Mouse (Mus musculus) embryonic facial prominence, embryonic 13.5 days (tissue): ENCODE measurements around the gene Mab21l1. TPM values are rescaled to one million over a fixed set of nuclear protein-coding genes. Genes with fewer than 3 reads are reported as not detected.

Experiments used
- ATAC-seq: fragments of 200-750 bp; cut with Nextera tagmentation; 2 replicates; pipeline ENCODE4 v1.8.0; 2017; ENCODE audit warnings: low read depth; ENCODE audit not compliant: insufficient number of reproducible peaks, insufficient read depth, low FRiP score, low TSS enrichment
- H3K27ac ChIP-seq: fragments of 300-500 bp; sonication (generic); 2 replicates; pipeline ENCODE4 v1.5.1; 2015; ENCODE audit warnings: moderate library complexity, mild to moderate bottlenecking, inconsistent platforms
- H3K27me3 ChIP-seq: fragments of 300-500 bp; sonication (generic); 2 replicates; pipeline ENCODE4 v1.6.1; 2015; ENCODE audit warnings: mild to moderate bottlenecking, inconsistent platforms
- H3K36me3 ChIP-seq: fragments of 300-500 bp; sonication (generic); 2 replicates; pipeline ENCODE4 v1.6.1; 2015; ENCODE audit warnings: mild to moderate bottlenecking, inconsistent platforms
- H3K4me1 ChIP-seq: fragments of 300-500 bp; sonication (generic); 2 replicates; pipeline ENCODE4 v1.6.1; 2015; ENCODE audit warnings: inconsistent platforms
- H3K4me2 ChIP-seq: fragments of 300-500 bp; sonication (generic); 2 replicates; pipeline ENCODE4 v1.6.1; 2015; ENCODE audit warnings: moderate library complexity, mild to moderate bottlenecking, inconsistent platforms
- H3K4me3 ChIP-seq: fragments of 300-500 bp; sonication (generic); 2 replicates; pipeline ENCODE4 v1.5.1; 2015; ENCODE audit warnings: mild to moderate bottlenecking, inconsistent platforms
- H3K9ac ChIP-seq: fragments of 300-500 bp; sonication (generic); 2 replicates; pipeline ENCODE4 v1.6.1; 2015; ENCODE audit warnings: mild to moderate bottlenecking, inconsistent platforms
- H3K9me3 ChIP-seq: fragments of 300-500 bp; sonication (generic); 2 replicates; pipeline ENCODE4 v1.6.1; 2016; ENCODE audit warnings: inconsistent platforms
- WGBS: fragments of 180-500 bp; shearing (Covaris S2); methylation state at CpG from one replicate; pipeline ENCODE4 v1.1.7; 2015; ENCODE audit warnings: mixed read lengths; 5-methylcytosine and 5-hydroxymethylcytosine counted together
- polyA plus RNA-seq: library from polyadenylated mRNA; unstranded; fragments of >200 nt; fragmentation: Nextera tagmentation; extraction: Ambion mirVana; gene quantifications from 2 replicates; pipeline ENCODE4 v1.2.1, GENCODE M21; 2015

Mab21l1 gene
- polyA plus RNA-seq, 1 experiment from 2014 or later = 54.5 TPM

DNA sequence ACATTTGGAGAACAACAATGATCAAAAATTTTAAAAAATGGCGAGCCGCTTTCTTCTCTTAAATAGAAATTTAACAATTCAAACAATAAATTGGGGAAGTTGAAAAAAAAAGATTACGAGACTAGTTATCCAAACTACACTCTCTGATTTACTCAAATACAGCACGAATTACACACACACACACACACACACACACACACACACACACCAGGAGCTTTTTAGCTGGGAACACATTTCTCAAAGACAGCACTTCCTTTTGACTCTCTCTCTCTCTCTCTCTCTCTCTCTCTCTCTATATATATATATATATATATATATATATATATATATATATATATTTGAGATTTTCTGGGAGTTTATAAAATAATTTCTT, 5.9 kb downstream of the Mab21l1 start:
- peak overlapping the region; percentile 53 for H3K4me3 ChIP-seq
- H3K9me3 ChIP-seq = no peaks in the 10 kb centered on the region
- H3K4me2 ChIP-seq = peak overlapping the region; percentile 76
- H3K9ac ChIP-seq = peak overlapping the region; percentile 91
- no peak for ATAC-seq
- H3K27ac ChIP-seq = peak overlapping the region; percentile 97
- peaks cover 25% of the 10 kb centered on the region for H3K27me3 ChIP-seq
- H3K4me1 ChIP-seq = peaks cover 19% of the 10 kb centered on the region
- 6% methylated on average over 4 of the region's 4 CpGs for WGBS
- H3K36me3 ChIP-seq = no peaks in the 10 kb centered on the region

GRCm38 (mm10) chr3:55788621-55789201, 6.4 kb downstream of the Mab21l1 start:
- H3K27ac ChIP-seq = peak overlapping the region; percentile 64; the same call in 1 of the 2 replicates
- 12% methylated on average over 5 of the region's 5 CpGs for WGBS

DNA sequence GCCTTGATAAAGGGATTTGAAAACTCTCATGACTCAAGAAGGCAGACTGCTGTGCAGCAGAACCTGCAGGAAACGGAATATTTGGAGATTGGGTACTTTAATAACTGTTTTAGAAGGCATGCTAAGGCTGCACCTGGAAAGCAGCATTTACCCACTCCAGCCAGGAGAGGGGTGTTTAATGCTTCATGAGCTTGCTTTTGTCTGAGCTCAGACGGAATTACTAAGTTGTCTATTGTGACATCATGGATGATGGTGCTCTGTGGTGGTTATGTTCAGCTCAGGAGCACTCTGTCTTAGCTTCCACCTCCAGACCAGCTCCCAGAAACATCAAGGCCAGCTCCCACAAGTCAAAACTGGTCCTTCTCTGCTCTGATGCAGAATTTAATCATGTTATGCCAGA, 7.5 kb downstream of the Mab21l1 start:
- H3K4me1 ChIP-seq = peaks cover 14% of the 10 kb centered on the region
- H3K27me3 ChIP-seq = peaks cover 21% of the 10 kb centered on the region
- no peak overlapping the region for H3K4me2 ChIP-seq
- ATAC-seq = no peak
- H3K9ac ChIP-seq = no peak overlapping the region
- H3K4me3 ChIP-seq = no peak overlapping the region
- H3K36me3 ChIP-seq = no peaks in the 10 kb centered on the region
- no peaks in the 10 kb centered on the region for H3K9me3 ChIP-seq
- 35% methylated on average over 2 of the region's 2 CpGs for WGBS
- H3K27ac ChIP-seq = peak overlapping the region; percentile 64; the same call in 1 of the 2 replicates

More at GRCm38 (mm10) chr3:55788621-55789201, 6.4 kb downstream of the Mab21l1 start:
- Histone ChIP-seq H3K9ac (no peak overlapping the region), H3K4me3 (no peak overlapping the region; the same call in 1 of the 2 replicates), H3K36me3 (no peaks in the 10 kb centered on the region), H3K27me3 (peaks cover 21% of the 10 kb centered on the region), H3K9me3 (no peaks in the 10 kb centered on the region), H3K4me2 (0 out of 2 replicates have a peak overlapping the region, but pooled peaks have one; percentile 26), H3K4me1 (peaks cover 14% of the 10 kb centered on the region)
- 0 out of 2 replicates have a peak, but pooled peaks have one; percentile 58 for ATAC-seq

DNA sequence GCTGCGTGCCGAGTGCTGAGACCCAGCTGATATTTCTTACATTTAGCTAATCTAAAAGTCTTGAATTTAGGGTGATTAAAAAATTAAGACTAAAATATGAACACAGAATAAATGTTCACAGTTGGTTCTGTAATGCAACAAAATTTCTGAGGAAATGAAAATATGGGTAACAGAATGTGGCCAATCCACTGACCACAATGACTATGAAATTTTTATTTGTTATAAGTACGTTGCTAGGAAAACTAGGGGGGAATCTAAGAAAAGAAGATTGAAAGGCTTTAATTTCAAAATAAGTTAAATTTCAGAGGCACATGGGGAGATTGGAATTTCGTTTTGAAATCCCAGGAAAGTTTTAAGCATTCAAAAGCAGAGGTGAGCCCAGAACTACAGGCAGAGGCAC, 8.3 kb downstream of the Mab21l1 start:
- ATAC-seq = no peak
- Histone ChIP-seq H3K4me3 (no peak overlapping the region), H3K9ac (no peak overlapping the region), H3K4me2 (no peak overlapping the region), H3K9me3 (no peaks in the 10 kb centered on the region), H3K27me3 (peaks cover 17% of the 10 kb centered on the region), H3K4me1 (peaks cover 14% of the 10 kb centered on the region), H3K27ac (no peak overlapping the region), H3K36me3 (no peaks in the 10 kb centered on the region)
- 72% methylated on average over 4 of the region's 4 CpGs for WGBS

DNA sequence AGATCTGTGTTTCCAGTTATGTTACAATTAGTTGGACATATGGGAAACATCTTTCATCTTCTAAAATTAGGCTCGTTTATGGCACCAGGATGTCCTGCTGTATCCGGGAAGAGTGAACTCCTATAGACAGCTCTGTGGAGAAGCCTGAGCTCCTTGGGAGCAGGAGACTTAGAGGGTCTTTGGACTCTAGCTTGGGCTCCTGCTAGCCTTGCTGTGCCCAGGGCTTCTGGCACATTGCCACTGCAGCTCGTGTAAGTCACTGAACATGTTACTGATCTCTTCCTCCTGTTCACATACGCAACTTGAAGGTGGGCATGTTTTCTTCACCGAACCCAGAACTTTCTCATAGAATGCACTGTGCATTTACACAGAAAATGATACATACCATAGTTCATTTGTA, 9.9 kb downstream of the Mab21l1 start:
- no peak overlapping the region for H3K4me3 ChIP-seq
- peaks cover 14% of the 10 kb centered on the region for H3K4me1 ChIP-seq
- H3K36me3 ChIP-seq = no peaks in the 10 kb centered on the region
- H3K9me3 ChIP-seq = no peaks in the 10 kb centered on the region
- H3K4me2 ChIP-seq = no peak overlapping the region
- H3K27ac ChIP-seq = no peak overlapping the region
- no peak overlapping the region for H3K9ac ChIP-seq
- H3K27me3 ChIP-seq = 0 out of 2 replicates have a peak, but pooled peaks cover 5% of the 10 kb centered on the region
- no peak for ATAC-seq
- 55% methylated on average over 5 of the region's 5 CpGs for WGBS

DNA sequence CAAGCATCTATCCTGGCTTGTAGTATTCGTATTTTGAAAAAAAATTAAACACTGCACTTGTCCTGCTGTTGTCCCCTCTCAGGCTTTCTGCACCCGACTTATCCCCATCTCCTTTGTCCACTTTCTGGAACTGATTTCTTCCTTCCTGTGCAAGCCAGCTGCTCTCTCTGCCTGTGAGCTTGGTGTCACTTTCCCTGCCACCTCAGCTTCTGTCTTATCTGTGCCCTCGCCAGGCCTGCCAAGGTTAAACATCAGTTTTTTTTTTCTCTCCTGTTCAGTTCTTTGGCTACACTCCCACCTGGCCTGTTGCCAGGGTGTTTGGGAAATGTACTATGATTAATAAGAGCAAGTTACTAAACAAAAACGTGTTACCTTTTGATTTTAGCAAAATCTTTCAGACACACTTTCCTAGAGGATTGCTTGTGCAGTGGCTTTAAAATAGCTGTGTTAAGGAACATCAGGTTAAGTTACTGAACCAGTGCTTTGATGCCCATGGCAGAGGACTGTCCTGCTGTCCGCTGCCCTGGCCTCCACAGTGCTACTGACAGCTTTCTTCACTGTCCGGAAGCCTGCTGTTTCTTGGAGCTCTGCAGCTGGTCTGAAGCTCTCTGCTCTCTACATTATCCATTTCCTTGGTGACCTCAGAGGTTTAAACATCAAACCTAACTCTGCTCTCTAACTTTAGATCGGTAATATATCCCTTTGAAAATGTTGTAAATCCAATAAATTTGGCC, 11.7 kb downstream of the Mab21l1 start:
- Histone ChIP-seq H3K4me1 (peaks cover 18% of the 10 kb centered on the region), H3K4me3 (no peak overlapping the region), H3K4me2 (no peak overlapping the region), H3K27ac (no peak overlapping the region), H3K9me3 (no peaks in the 10 kb centered on the region), H3K27me3 (no peaks in the 10 kb centered on the region), H3K9ac (no peak overlapping the region), H3K36me3 (no peaks in the 10 kb centered on the region)
- ATAC-seq = no peak
- WGBS = 53% methylated on average over 7 of the region's 7 CpGs

DNA sequence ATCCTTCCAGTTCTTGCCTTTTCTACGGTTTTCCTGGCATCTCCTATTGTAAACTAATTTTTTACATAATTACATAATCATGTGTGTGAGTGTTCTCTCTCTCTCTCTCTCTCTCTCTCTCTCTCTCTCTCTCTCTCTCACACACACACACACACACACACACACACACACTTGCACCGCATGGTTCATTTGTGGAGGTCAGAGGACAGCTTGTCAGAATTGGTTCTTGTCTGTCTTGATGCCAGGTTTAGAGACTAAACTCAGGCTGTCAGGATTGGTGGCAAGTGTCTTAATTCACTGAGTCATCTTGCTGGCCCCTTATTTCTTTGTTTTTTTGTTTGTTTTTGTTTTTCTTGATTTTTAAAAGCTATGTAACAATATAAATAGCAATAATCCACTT, 12.5 kb downstream of the Mab21l1 start:
- Histone ChIP-seq H3K9ac (no peak overlapping the region), H3K4me3 (no peak overlapping the region), H3K27me3 (no peaks in the 10 kb centered on the region), H3K36me3 (no peaks in the 10 kb centered on the region), H3K27ac (no peak overlapping the region), H3K4me1 (peaks cover 13% of the 10 kb centered on the region), H3K9me3 (no peaks in the 10 kb centered on the region), H3K4me2 (no peak overlapping the region)
- no peak for ATAC-seq
- whole genome bisulfite sequencing = 51% methylated on average over 2 of the region's 2 CpGs

GRCm38 (mm10) chr3:55814993-55815625, 32.8 kb downstream of the Mab21l1 start:
- H3K9me3 ChIP-seq = no peaks in the 10 kb centered on the region
- H3K4me2 ChIP-seq = no peak overlapping the region
- H3K27me3 ChIP-seq = no peaks in the 10 kb centered on the region
- ATAC-seq = no peak
- H3K4me3 ChIP-seq = no peak overlapping the region
- H3K36me3 ChIP-seq = no peaks in the 10 kb centered on the region
- H3K4me1 ChIP-seq = peaks cover 24% of the 10 kb centered on the region
- no peak overlapping the region for H3K27ac ChIP-seq
- WGBS = 31% methylated on average over 5 of the region's 5 CpGs
- H3K9ac ChIP-seq = no peak overlapping the region

- Histone ChIP-seq H3K9ac (no peak overlapping the region), H3K36me3 (no peaks in the 10 kb centered on the region), H3K4me2 (0 out of 2 replicates have a peak overlapping the region, but pooled peaks have one; percentile 14), H3K4me1 (peaks cover 24% of the 10 kb centered on the region), H3K27ac (peak overlapping the region; percentile 71), H3K4me3 (no peak overlapping the region), H3K27me3 (no peaks in the 10 kb centered on the region), H3K9me3 (no peaks in the 10 kb centered on the region)
- ATAC-seq = no peak
- WGBS = 25% methylated on average over 5 of the region's 5 CpGs
Measured at GRCm38 (mm10) chr3:55816096-55816495, 33.8 kb downstream of the Mab21l1 start.

DNA sequence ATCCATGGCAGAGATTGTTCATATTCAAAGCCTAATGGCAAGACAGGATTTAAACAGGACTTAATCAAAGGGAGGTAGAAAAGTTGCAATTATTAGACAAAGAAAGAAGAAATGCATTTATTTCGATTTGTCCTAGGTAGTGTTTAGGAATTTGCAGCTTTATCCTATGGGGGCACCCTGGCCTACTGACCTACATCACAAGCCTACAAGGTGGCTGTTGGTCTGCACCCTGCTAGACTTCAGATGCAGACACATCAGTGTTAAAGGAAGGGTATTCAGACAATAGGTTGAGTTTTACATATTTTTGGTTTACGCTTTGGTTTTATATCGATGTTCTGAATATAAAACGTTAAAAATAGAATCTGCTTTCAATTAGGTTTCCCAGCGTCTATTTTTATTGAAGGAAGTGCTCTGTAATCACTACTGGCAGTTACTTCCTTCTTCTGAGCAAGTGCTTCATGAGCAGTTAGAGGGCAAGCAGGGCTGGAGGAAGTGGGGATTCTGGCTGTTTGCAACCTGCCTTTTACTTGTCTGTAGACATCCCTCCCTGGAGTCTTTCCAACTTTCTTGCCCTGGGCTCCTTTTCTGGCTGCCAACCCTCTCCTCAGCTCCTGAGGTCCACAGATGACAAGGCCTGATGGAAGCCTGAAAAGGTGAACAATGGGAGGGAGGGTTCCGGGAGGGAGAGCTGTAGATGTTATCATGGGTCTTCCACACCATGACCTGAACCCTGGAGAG, 34.5 kb downstream of the Mab21l1 start:
- H3K9ac ChIP-seq = no peak overlapping the region
- H3K4me1 ChIP-seq = peaks cover 24% of the 10 kb centered on the region
- H3K36me3 ChIP-seq = no peaks in the 10 kb centered on the region
- H3K9me3 ChIP-seq = no peaks in the 10 kb centered on the region; the same call in 1 of the 2 replicates
- no peak for ATAC-seq
- H3K4me3 ChIP-seq = no peak overlapping the region
- peak overlapping the region; percentile 71 for H3K27ac ChIP-seq
- H3K4me2 ChIP-seq = 0 out of 2 replicates have a peak overlapping the region, but pooled peaks have one; percentile 14
- WGBS = 35% methylated on average over 6 of the region's 6 CpGs
- H3K27me3 ChIP-seq = no peaks in the 10 kb centered on the region

DNA sequence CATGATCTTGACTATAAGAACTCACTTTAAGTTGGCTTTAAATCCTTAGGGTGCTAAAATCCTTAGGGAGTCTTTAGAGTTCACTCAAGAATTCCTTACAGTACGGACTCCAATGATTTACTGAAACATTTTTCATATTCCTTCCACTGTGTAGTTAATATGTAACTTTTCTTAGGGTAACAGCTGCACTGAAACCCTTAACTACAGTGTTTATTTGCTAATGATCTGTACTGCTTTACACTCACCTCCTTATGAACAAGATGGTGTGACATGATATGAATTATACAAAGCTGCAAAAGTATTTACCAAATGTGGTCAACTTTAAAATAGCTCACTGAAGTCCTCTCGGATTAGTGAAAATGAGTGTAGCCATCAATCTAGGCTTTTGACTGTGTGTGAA, 35.8 kb downstream of the Mab21l1 start:
- Histone ChIP-seq H3K36me3 (no peaks in the 10 kb centered on the region), H3K27me3 (no peaks in the 10 kb centered on the region), H3K9me3 (no peaks in the 10 kb centered on the region; the same call in 1 of the 2 replicates), H3K4me2 (no peak overlapping the region), H3K4me3 (no peak overlapping the region), H3K9ac (no peak overlapping the region), H3K27ac (0 out of 2 replicates have a peak overlapping the region, but pooled peaks have one; percentile 7), H3K4me1 (peaks cover 24% of the 10 kb centered on the region)
- ATAC-seq = no peak
- 87% methylated on average over 2 of the region's 2 CpGs for WGBS
